Mouse (Mus musculus) G1E (cell line): ENCODE data around the gene Prmt8.

Experiments used
- GATA1 ChIP-seq: IDR thresholded peaks from 2 replicates; pipeline ENCODE4 v1.6.1; 2012; ENCODE audit warnings: borderline replicate concordance, low read length, inconsistent platforms, mixed read lengths
- TAL1 ChIP-seq: conservative IDR thresholded peaks from 2 replicates; pipeline ENCODE4 v1.6.1; 2012; ENCODE audit warnings: low read depth, low read length, inconsistent platforms, mixed read lengths

GRCm38 (mm10) chr6:127663263-127663662, 106.0 kb downstream of the Prmt8 start:
- TF ChIP-seq TAL1 (no peak), GATA1 (no peak)
